Mouse (Mus musculus): ENCODE data around the gene D3Ertd751e. TPM values are rescaled to one million over a fixed set of nuclear protein-coding genes. Genes with fewer than 3 reads are reported as not detected.

D3Ertd751e gene
- 0.41 and 0.86 TPM in 2 replicates for polyA plus RNA-seq (2012)

- no peak for TF ChIP-seq GATA1 (IDR thresholded peaks at IDR 0.05; ENCODE audit: low read length)
Measured at GRCm38 (mm10) chr3:41742278-41742934, at the start of gene D3Ertd751e, which contains the start of gene Sclt1. Gene D3Ertd751e, plus strand, starts transcription at chr3:41742611. Gene Sclt1, minus strand, starts transcription at chr3:41742514.

- no peak for TF ChIP-seq GATA1 (IDR thresholded peaks at IDR 0.05; ENCODE audit: low read length)
Measured at GRCm38 (mm10) chr3:41695681-41696080, 46.7 kb upstream of the D3Ertd751e start.

GRCm38 (mm10) chr3:41741601-41742277 is 672 bp upstream of the D3Ertd751e start:
- TF ChIP-seq GATA1 (IDR thresholded peaks at IDR 0.05; ENCODE audit: low read length): no peak

GRCm38 (mm10) chr3:41743436-41743835 is 1.0 kb downstream of the D3Ertd751e start:
- no peak for TF ChIP-seq GATA1 (IDR thresholded peaks at IDR 0.05; ENCODE audit: low read length)

GRCm38 (mm10) chr3:41754556-41754955 is 12.1 kb downstream of the D3Ertd751e start:
- no peak for TF ChIP-seq GATA1 (IDR thresholded peaks at IDR 0.05; ENCODE audit: low read length)

- no peak for TF ChIP-seq GATA1 (IDR thresholded peaks at IDR 0.05; ENCODE audit: low read length)
Measured at GRCm38 (mm10) chr3:41762091-41762490, 19.7 kb downstream of the D3Ertd751e start.

- no peak for TF ChIP-seq GATA1 (IDR thresholded peaks at IDR 0.05; ENCODE audit: low read length)
Measured at GRCm38 (mm10) chr3:41812447-41812846, 70.0 kb downstream of the D3Ertd751e start.

Other genes starting within 250 kb of the D3Ertd751e start
- gene Jade1, start 186.9 kb upstream of the D3Ertd751e start, polyA plus RNA-seq (2012): 59.0 and 95.2 TPM in 2 replicates
- gene Sclt1, start 97 bp upstream of the D3Ertd751e start, polyA plus RNA-seq (2012): 7.4 and 13.7 TPM in 2 replicates